Mouse (Mus musculus): ENCODE data around the gene Tas2r125. TPM values are rescaled to one million over a fixed set of nuclear protein-coding genes. Genes with fewer than 3 reads are reported as not detected.
"Not testable (repeated sequence)": the region's sequence is repeated elsewhere in the genome, so short reads cannot be mapped to it uniquely, and the experiment has no call there.

Tas2r125 gene
- not detected for total RNA-seq (2021)

- intact Hi-C loops (cut with DNase I) = no loop called here
- DNase-seq = no peak
Measured at GRCm38 (mm10) chr6:132909351-132909750, at the start of gene Tas2r125. TSS of gene Tas2r125 (plus strand) at chr6:132909651.

- intact Hi-C loops (cut with DNase I) = no loop called here
- no peak for DNase-seq
Measured at GRCm38 (mm10) chr6:132867708-132868107, 41.7 kb upstream of the Tas2r125 start, which contains the start of gene Tas2r110. TSS of gene Tas2r110 (plus strand) at chr6:132868008.

GRCm38 (mm10) chr6:132892711-132893110 is 16.7 kb upstream of the Tas2r125 start, which contains the start of gene Tas2r113:
TSS of gene Tas2r113 (plus strand) at chr6:132893011.
- no peak for DNase-seq
- intact Hi-C loops (cut with DNase I) = no loop called here

GRCm38 (mm10) chr6:132941376-132941775 is 31.9 kb downstream of the Tas2r125 start:
- intact Hi-C loops (cut with DNase I); DNase-seq: not testable (repeated sequence)

GRCm38 (mm10) chr6:132950802-132951201 is 41.4 kb downstream of the Tas2r125 start, which contains the start of gene Tas2r129:
TSS of gene Tas2r129 (plus strand) at chr6:132951102.
- no peak for DNase-seq
- intact Hi-C loops (cut with DNase I) = no loop called here

GRCm38 (mm10) chr6:132957819-132958218 is 48.4 kb downstream of the Tas2r125 start, which contains the start of gene Tas2r131:
TSS of gene Tas2r131 (minus strand) at chr6:132957919.
- intact Hi-C loops (cut with DNase I) = no loop called here
- no peak for DNase-seq

Other genes with a start within 250 kb of the Tas2r125 start
- gene Tas2r121, start 208.6 kb upstream of the Tas2r125 start, total RNA-seq (2021) = not detected
- gene Tas2r122, start 197.7 kb upstream of the Tas2r125 start, total RNA-seq (2021) = not detected
- gene Tas2r115, start 171.6 kb upstream of the Tas2r125 start, total RNA-seq (2021) = not detected
- gene Tas2r124, start 154.9 kb upstream of the Tas2r125 start, total RNA-seq (2021) = not detected
- gene Tas2r102, start 147.5 kb upstream of the Tas2r125 start, total RNA-seq (2021) = not detected
- gene Tas2r136, start 131.5 kb upstream of the Tas2r125 start, total RNA-seq (2021) = not detected
- not detected for gene Tas2r117, start 106.8 kb upstream of the Tas2r125 start, total RNA-seq (2021)
- gene Tas2r123, start 62.5 kb upstream of the Tas2r125 start, total RNA-seq (2021) = not detected
- not detected for gene Tas2r116, start 54.2 kb upstream of the Tas2r125 start, total RNA-seq (2021)
- not detected for gene Tas2r110, start 41.6 kb upstream of the Tas2r125 start, total RNA-seq (2021)
- not detected for gene Tas2r113, start 16.6 kb upstream of the Tas2r125 start, total RNA-seq (2021)
- not detected for gene Tas2r129, start 41.5 kb downstream of the Tas2r125 start, total RNA-seq (2021)
- gene Tas2r131, start 48.3 kb downstream of the Tas2r125 start, total RNA-seq (2021) = not detected
- not detected for gene Tas2r109, start 71.3 kb downstream of the Tas2r125 start, total RNA-seq (2021)
- gene Tas2r103, start 127.5 kb downstream of the Tas2r125 start, total RNA-seq (2021) = not detected
- not detected for gene Tas2r140, start 146.2 kb downstream of the Tas2r125 start, total RNA-seq (2021)
- gene Smim10l1, start 195.3 kb downstream of the Tas2r125 start, total RNA-seq (2021) = 10 to 100 TPM; 52.3 to 53.3 TPM